Mouse (Mus musculus): ENCODE measurements around the gene Igf1. TPM values are rescaled to one million over a fixed set of nuclear protein-coding genes. Genes with fewer than 3 reads are reported as not detected.

Gene Igf1
- polyA plus RNA-seq, 1 experiment from 2014 or later, result 16.0 TPM

DNA sequence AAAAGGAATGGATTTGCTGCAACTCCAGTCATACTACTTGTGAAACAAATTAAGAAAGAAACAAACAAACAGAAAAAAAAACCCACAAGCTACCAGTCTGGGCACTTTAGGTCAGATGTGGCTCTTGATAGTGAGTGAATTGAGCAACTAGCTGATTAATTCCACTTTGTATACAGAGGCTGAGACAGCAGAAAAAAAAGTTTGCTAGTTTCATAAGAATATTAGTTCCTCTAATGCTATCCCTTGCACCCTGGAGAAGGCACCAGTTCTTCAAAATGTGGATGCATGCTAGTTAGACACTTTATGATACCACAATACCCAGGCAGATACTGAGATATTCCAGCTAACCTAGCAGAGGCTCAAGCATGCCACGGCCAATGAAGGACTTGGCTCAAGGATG, 26.0 kb upstream of the Igf1 start:
- no peak overlapping the region for H3K4me2 ChIP-seq (ENCODE audit: low read depth, low read length)
- H3K27ac ChIP-seq (ENCODE audit: low read length), result no peak overlapping the region
- H3K36me3 ChIP-seq (ENCODE audit: control insufficient read depth, insufficient read depth), result no peaks in the 10 kb centered on the region
- ATAC-seq (ENCODE audit: low read depth), result no peak
- no peak overlapping the region for H3K9ac ChIP-seq (ENCODE audit: low read depth, low read length)
- no peaks in the 10 kb centered on the region for H3K27me3 ChIP-seq (ENCODE audit: control insufficient read depth, insufficient read depth, low read depth, low read length)
- H3K9me3 ChIP-seq (replicated peaks; ENCODE audit: control insufficient read depth, low read length), result no peaks in the 10 kb centered on the region
- no peaks in the 10 kb centered on the region for H3K4me1 ChIP-seq (ENCODE audit: control insufficient read depth, low read depth, low read length)
- no peak overlapping the region for H3K4me3 ChIP-seq (ENCODE audit: low read depth, low read length)
- 45% methylated on average over 1 of the region's 1 CpGs for WGBS (ENCODE audit: insufficient replicate concordance)

DNA sequence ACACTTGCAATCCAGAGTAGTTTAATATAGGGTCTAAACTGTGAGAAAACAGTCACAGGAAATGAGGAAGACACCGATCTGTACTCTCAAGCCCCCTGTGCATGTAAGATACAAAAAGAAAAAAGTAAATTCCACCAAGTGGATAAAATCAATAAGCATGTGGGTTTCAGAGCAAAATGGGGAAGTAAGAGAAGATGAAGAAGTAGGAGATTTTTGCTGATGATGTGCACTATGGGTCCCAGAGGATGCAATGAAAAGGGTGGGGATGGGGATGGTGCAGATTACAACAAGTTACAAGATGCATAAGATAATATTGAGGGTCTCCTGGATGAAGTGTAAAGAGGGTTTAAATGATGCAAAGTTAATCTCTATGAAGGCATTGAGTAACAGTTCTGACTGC, 18.6 kb upstream of the Igf1 start:
- no peaks in the 10 kb centered on the region for H3K9me3 ChIP-seq (replicated peaks; ENCODE audit: control insufficient read depth, low read length)
- ATAC-seq (ENCODE audit: low read depth), result no peak
- no peaks in the 10 kb centered on the region for H3K4me1 ChIP-seq (ENCODE audit: control insufficient read depth, low read depth, low read length)
- whole genome bisulfite sequencing (ENCODE audit: insufficient replicate concordance), result 62% methylated on average over 1 of the region's 1 CpGs
- no peak overlapping the region for H3K4me2 ChIP-seq (ENCODE audit: low read depth, low read length)
- H3K4me3 ChIP-seq (ENCODE audit: low read depth, low read length), result no peak overlapping the region
- no peaks in the 10 kb centered on the region for H3K27me3 ChIP-seq (ENCODE audit: control insufficient read depth, insufficient read depth, low read depth, low read length)
- no peak overlapping the region for H3K27ac ChIP-seq (ENCODE audit: low read length)
- H3K36me3 ChIP-seq (ENCODE audit: control insufficient read depth, insufficient read depth), result no peaks in the 10 kb centered on the region
- H3K9ac ChIP-seq (ENCODE audit: low read depth, low read length), result no peak overlapping the region

DNA sequence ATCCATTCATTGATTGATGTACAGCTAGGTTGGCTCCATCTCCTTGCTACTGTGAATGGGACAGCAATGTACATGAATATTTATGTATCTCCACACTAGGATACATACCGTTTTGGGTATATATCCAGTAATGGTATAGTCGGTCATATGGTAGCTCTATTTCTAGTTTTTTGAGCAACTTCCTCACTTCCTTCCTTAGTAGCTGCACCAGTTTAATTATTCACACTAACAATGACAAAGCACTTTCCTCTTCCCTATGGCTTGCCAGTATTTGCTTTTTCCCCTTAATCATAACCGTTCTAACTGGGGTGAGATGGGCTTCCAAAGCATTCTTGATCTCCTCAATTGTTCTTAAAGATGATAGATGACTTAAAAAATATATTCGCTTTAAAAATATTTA, 15.6 kb upstream of the Igf1 start:
- no peaks in the 10 kb centered on the region for H3K36me3 ChIP-seq (ENCODE audit: control insufficient read depth, insufficient read depth)
- 33% methylated on average over 4 of the region's 4 CpGs for WGBS (ENCODE audit: insufficient replicate concordance)

GRCm38 (mm10) chr10:87844917-87845552, 13.0 kb upstream of the Igf1 start:
- WGBS (ENCODE audit: insufficient replicate concordance), result 56% methylated on average over 8 of the region's 8 CpGs
- no peak overlapping the region for H3K4me2 ChIP-seq (ENCODE audit: low read depth, low read length)
- no peaks in the 10 kb centered on the region for H3K36me3 ChIP-seq (ENCODE audit: control insufficient read depth, insufficient read depth)
- no peak overlapping the region for H3K9ac ChIP-seq (ENCODE audit: low read depth, low read length)
- ATAC-seq (ENCODE audit: low read depth), result no peak
- H3K27ac ChIP-seq (ENCODE audit: low read length), result no peak overlapping the region
- no peak overlapping the region for H3K4me3 ChIP-seq (ENCODE audit: low read depth, low read length)
- no peaks in the 10 kb centered on the region for H3K27me3 ChIP-seq (ENCODE audit: control insufficient read depth, insufficient read depth, low read depth, low read length)
- no peaks in the 10 kb centered on the region for H3K4me1 ChIP-seq (ENCODE audit: control insufficient read depth, low read depth, low read length)
- H3K9me3 ChIP-seq (replicated peaks; ENCODE audit: control insufficient read depth, low read length), result no peaks in the 10 kb centered on the region

More for the DNA sequence above, 15.6 kb upstream of the Igf1 start:
- Histone ChIP-seq H3K4me3 (ENCODE audit: low read depth, low read length) (no peak overlapping the region), H3K9me3 (replicated peaks; ENCODE audit: control insufficient read depth, low read length) (no peaks in the 10 kb centered on the region), H3K4me2 (ENCODE audit: low read depth, low read length) (no peak overlapping the region), H3K4me1 (ENCODE audit: control insufficient read depth, low read depth, low read length) (no peaks in the 10 kb centered on the region), H3K27ac (ENCODE audit: low read length) (no peak overlapping the region), H3K9ac (ENCODE audit: low read depth, low read length) (no peak overlapping the region), H3K27me3 (ENCODE audit: control insufficient read depth, insufficient read depth, low read depth, low read length) (no peaks in the 10 kb centered on the region)
- ATAC-seq (ENCODE audit: low read depth), result no peak

DNA sequence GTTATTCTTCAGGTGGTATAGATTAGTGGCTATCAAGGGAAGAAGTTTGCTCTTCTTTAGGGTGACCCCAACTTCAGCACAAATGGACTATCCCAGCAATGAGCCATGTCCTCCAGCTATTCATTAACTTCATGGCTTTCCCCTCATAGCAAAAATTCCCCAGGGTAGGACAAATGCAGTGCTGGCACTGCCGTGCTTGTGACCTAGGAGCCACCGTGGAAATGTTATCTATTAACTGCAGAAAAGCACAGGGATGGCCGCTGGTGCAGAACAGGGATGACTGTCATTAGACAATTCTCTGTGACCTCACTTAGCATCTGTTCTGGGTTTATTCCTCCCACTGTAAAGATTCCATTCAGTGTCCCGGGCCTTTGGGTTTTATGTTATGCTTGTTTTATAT, 10.2 kb upstream of the Igf1 start:
- no peak overlapping the region for H3K4me2 ChIP-seq (ENCODE audit: low read depth, low read length)
- H3K9me3 ChIP-seq (replicated peaks; ENCODE audit: control insufficient read depth, low read length), result no peaks in the 10 kb centered on the region
- 44% methylated on average over 4 of the region's 4 CpGs for WGBS (ENCODE audit: insufficient replicate concordance)
- H3K9ac ChIP-seq (ENCODE audit: low read depth, low read length), result no peak overlapping the region
- H3K4me3 ChIP-seq (ENCODE audit: low read depth, low read length), result no peak overlapping the region
- H3K27me3 ChIP-seq (ENCODE audit: control insufficient read depth, insufficient read depth, low read depth, low read length), result no peaks in the 10 kb centered on the region
- no peak overlapping the region for H3K27ac ChIP-seq (ENCODE audit: low read length)
- no peaks in the 10 kb centered on the region for H3K36me3 ChIP-seq (ENCODE audit: control insufficient read depth, insufficient read depth)
- no peaks in the 10 kb centered on the region for H3K4me1 ChIP-seq (ENCODE audit: control insufficient read depth, low read depth, low read length)
- 0 out of 2 replicates have a peak, but pooled peaks have one; percentile 30 for ATAC-seq (ENCODE audit: low read depth)

DNA sequence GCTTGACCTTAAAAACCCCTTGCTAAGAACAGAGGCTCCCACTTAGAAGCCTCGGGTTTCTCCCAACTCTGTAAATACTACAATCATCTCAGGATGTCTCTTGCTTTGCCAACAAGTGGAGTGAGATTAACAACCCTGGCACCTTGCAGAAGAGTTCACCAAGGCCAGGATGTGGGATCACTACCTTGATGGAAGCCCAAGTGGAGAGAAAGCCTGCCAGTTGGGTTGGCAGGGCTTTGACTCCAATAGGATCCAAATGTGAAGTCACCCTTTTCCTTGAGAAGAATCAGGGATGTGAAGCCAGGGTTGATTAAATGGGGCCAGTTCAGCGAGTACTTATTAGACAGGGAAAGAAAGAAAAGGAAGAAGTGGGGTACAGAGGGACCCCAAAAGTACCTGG, 9.6 kb upstream of the Igf1 start:
- Histone ChIP-seq H3K27ac (ENCODE audit: low read length) (no peak overlapping the region), H3K9ac (ENCODE audit: low read depth, low read length) (no peak overlapping the region), H3K4me2 (ENCODE audit: low read depth, low read length) (no peak overlapping the region), H3K4me3 (ENCODE audit: low read depth, low read length) (no peak overlapping the region), H3K27me3 (ENCODE audit: control insufficient read depth, insufficient read depth, low read depth, low read length) (no peaks in the 10 kb centered on the region), H3K9me3 (replicated peaks; ENCODE audit: control insufficient read depth, low read length) (no peaks in the 10 kb centered on the region), H3K36me3 (ENCODE audit: control insufficient read depth, insufficient read depth) (no peaks in the 10 kb centered on the region), H3K4me1 (ENCODE audit: control insufficient read depth, low read depth, low read length) (no peaks in the 10 kb centered on the region)
- 45% methylated on average over 2 of the region's 2 CpGs for WGBS (ENCODE audit: insufficient replicate concordance)
- ATAC-seq (ENCODE audit: low read depth), result no peak

DNA sequence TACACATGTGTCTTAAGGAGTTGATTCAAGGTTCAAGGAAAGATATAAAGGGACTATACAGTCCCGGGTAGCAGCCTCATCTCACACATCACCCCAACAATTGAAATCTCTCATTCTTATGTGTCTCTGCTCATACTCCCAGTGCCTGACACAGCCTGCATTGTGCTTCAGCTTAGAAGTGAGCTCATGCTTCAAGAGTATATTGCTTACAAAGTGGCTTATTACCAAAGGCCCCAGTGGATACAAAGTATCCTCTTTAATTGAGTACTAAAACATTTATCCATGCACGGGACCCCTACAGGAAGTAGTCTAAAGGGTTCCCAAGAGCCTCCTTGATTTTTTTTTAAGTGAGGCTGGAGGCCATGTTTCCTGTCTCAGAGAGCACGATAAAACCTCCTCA, 6.6 kb upstream of the Igf1 start:
- Histone ChIP-seq H3K36me3 (ENCODE audit: control insufficient read depth, insufficient read depth) (no peaks in the 10 kb centered on the region), H3K27me3 (ENCODE audit: control insufficient read depth, insufficient read depth, low read depth, low read length) (no peaks in the 10 kb centered on the region), H3K27ac (ENCODE audit: low read length) (no peak overlapping the region), H3K9me3 (replicated peaks; ENCODE audit: control insufficient read depth, low read length) (no peaks in the 10 kb centered on the region), H3K9ac (ENCODE audit: low read depth, low read length) (no peak overlapping the region), H3K4me2 (ENCODE audit: low read depth, low read length) (no peak overlapping the region), H3K4me1 (ENCODE audit: control insufficient read depth, low read depth, low read length) (no peaks in the 10 kb centered on the region), H3K4me3 (ENCODE audit: low read depth, low read length) (no peak overlapping the region)
- ATAC-seq (ENCODE audit: low read depth), result no peak
- 32% methylated on average over 3 of the region's 3 CpGs for WGBS (ENCODE audit: insufficient replicate concordance)

GRCm38 (mm10) chr10:87854408-87854807, 3.7 kb upstream of the Igf1 start:
- Histone ChIP-seq H3K9ac (ENCODE audit: low read depth, low read length) (no peak overlapping the region), H3K9me3 (replicated peaks; ENCODE audit: control insufficient read depth, low read length) (no peaks in the 10 kb centered on the region), H3K4me3 (ENCODE audit: low read depth, low read length) (no peak overlapping the region), H3K36me3 (ENCODE audit: control insufficient read depth, insufficient read depth) (no peaks in the 10 kb centered on the region), H3K27me3 (ENCODE audit: control insufficient read depth, insufficient read depth, low read depth, low read length) (no peaks in the 10 kb centered on the region; the same call in 1 of the 2 replicates), H3K4me2 (ENCODE audit: low read depth, low read length) (no peak overlapping the region), H3K27ac (ENCODE audit: low read length) (no peak overlapping the region), H3K4me1 (ENCODE audit: control insufficient read depth, low read depth, low read length) (no peaks in the 10 kb centered on the region; the same call in 1 of the 2 replicates)
- 2% methylated on average over 5 of the region's 5 CpGs for WGBS (ENCODE audit: insufficient replicate concordance)
- ATAC-seq (ENCODE audit: low read depth), result no peak

DNA sequence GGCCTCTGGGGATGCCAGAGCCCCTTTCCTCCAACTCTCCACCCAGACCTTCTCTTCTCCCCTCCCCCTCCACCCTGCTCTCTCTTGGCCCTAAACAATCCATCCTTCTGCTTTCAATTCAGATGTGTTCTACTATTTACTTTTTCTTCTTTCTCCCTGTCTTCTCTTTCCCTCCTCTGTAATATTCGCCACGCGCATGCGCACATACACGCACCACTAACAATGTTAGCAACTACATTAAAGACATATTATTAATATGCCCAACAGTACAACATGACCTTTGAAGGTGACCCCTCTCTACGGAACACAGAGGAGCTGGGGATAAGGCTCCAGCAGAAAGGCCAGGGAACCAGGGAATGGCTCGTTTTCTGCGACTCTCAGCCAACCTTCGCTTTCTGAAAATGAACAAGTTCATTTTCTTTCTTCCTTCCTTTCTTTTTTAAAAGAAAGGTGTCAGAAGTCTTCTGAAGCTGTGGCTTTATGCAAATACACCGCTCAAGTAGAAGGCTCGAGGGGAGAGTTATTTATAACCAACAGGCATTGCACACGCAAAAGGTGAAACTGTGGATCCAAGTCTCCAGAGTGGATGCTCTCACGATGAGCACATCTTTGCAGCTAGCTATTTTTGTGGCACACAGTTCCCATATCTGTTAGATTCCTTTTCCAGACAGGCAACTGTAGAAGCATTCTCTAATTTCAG, 2.5 kb upstream of the Igf1 start:
- WGBS (ENCODE audit: insufficient replicate concordance), result 63% methylated on average over 13 of the region's 13 CpGs
- ATAC-seq (ENCODE audit: low read depth), result no peak
- peaks cover 4% of the 10 kb centered on the region for H3K27me3 ChIP-seq (ENCODE audit: control insufficient read depth, insufficient read depth, low read depth, low read length)

More for the DNA sequence above, 2.5 kb upstream of the Igf1 start:
- no peaks in the 10 kb centered on the region for H3K9me3 ChIP-seq (replicated peaks; ENCODE audit: control insufficient read depth, low read length)
- H3K4me1 ChIP-seq (ENCODE audit: control insufficient read depth, low read depth, low read length), result no peaks in the 10 kb centered on the region; the same call in 1 of the 2 replicates
- H3K36me3 ChIP-seq (ENCODE audit: control insufficient read depth, insufficient read depth), result no peaks in the 10 kb centered on the region
- H3K27ac ChIP-seq (ENCODE audit: low read length), result no peak overlapping the region
- H3K4me2 ChIP-seq (ENCODE audit: low read depth, low read length), result no peak overlapping the region
- no peak overlapping the region for H3K9ac ChIP-seq (ENCODE audit: low read depth, low read length)
- no peak overlapping the region for H3K4me3 ChIP-seq (ENCODE audit: low read depth, low read length)
